Mouse (Mus musculus) C2C12 (cell line): ENCODE data around the gene Ces2g.

ENCODE experiments used
- CEBPB ChIP-seq: IDR thresholded peaks from one replicate; pipeline ENCODE4 v1.6.1; 2011; ENCODE audit warnings: low read depth, mild to moderate bottlenecking, control low read depth, moderate library complexity
- CTCF ChIP-seq: IDR thresholded peaks from one replicate; pipeline ENCODE4 v1.5.1; 2011; ENCODE audit not compliant: control insufficient read depth, insufficient read depth, insufficient read length
- MAX ChIP-seq: IDR thresholded peaks from one replicate; pipeline ENCODE4 v1.6.1; 2011; ENCODE audit warnings: mild to moderate bottlenecking, control low read depth
- MYOD1 ChIP-seq: IDR thresholded peaks from one replicate; pipeline ENCODE4 v1.6.1; 2011; ENCODE audit warnings: low read depth; ENCODE audit not compliant: control insufficient read depth, insufficient read length
- MYOG ChIP-seq: IDR thresholded peaks from one replicate; pipeline ENCODE4 v1.6.1; 2011; ENCODE audit not compliant: control insufficient read depth, insufficient read length; ENCODE audit errors: extremely low read depth
- USF1 ChIP-seq: IDR thresholded peaks from one replicate; pipeline ENCODE4 v1.6.1; 2011; ENCODE audit warnings: low read depth, mild to moderate bottlenecking, control low read depth, moderate library complexity

DNA sequence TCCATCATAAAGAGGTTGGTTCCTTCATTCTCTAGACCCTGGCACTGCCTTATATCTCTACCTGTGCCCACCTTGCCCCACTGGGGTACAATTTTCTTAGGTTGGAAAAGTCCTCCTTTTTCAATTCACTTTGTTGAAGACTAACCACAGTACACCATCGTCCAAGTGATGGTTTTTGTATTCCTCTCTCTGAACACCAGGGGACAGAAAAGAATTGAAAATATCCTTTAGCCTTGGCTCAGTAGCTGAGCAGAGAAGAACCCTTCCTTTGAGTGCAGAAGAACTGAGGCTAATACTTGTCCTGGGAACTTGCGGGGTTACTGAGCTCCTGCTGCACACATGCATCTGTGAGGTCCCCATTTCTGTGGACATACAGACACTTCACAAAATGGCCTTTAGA, 16.9 kb upstream of the Ces2g start:
- TF ChIP-seq CTCF (no peak), MYOG (no peak), USF1 (no peak), CEBPB (no peak), MAX (no peak), MYOD1 (no peak)
